Comparison of ENCODE assay signal across 26 mouse cellular contexts in the genomic region with DNA sequence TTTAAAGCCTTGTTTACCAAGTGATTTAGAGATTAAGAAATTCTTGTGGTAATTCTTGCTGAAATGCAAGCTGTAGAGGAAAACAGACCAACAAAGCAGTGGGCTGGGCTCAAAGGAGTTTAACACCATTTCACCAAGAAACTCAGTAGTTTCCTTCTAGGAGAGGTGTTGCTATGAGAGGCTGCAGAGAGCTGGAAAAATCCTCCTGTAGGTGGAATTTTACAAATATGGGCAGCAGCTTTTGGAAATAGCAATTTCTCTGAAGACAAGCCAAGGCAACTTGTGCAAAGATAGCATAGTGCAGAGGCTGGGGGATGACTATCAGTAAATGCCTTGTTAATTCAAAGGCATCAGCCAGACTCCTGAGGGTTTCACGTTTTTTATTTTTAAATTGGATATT.
"Had no signal": no experiment of that assay in that cellular context is flagged by ENCODE, and none has a peak within 500 bp of the region (broad histone marks: within the 10 kb centered on the region; RNA-seq: fewer than 3 reads in every experiment).

No protein-coding gene starts in this region.

- H3K27me3 ChIP-seq: intestine, embryonic 15.5 days had no signal

- H3K9ac ChIP-seq: heart, embryonic 12.5 days; hindbrain, embryonic 13.5 days; intestine, embryonic 15.5 days; limb, embryonic 12.5 days; liver, embryonic 13.5 days; liver, embryonic 15.5 days had no signal

- DNase-seq: gastrocnemius, adult 2 months; gastrocnemius, postnatal 10 days; gastrocnemius, postnatal 25 days; heart, adult 2 months; heart, postnatal 10 days; heart, postnatal 4 days; kidney, adult 18-20 months; kidney, adult 8-10 months; kidney, postnatal 10 days; kidney, postnatal 25 days; kidney, postnatal 4 days; liver; liver, embryonic 13.5 days had no signal

- H3K27ac ChIP-seq: gastrocnemius, adult 2 months; heart, adult 2 months; hindbrain, embryonic 10.5 days; hindbrain, embryonic 13.5 days; intestine, embryonic 15.5 days; layer of hippocampus, adult 2 months; left cerebral cortex, adult 2 months; limb, embryonic 10.5 days; limb, embryonic 12.5 days; liver, embryonic 13.5 days; liver, embryonic 15.5 days had no signal

- H3K4me2 ChIP-seq: heart, embryonic 12.5 days; hindbrain, embryonic 13.5 days; intestine, embryonic 15.5 days; limb, embryonic 12.5 days; liver, embryonic 11.5 days; liver, embryonic 13.5 days; liver, embryonic 15.5 days had no signal

- ATAC-seq: hindbrain, embryonic 16.5 days; inflammation-experienced regulatory T-cells, adult 6 months; intestine, embryonic 15.5 days; intestine, postnatal 0 days had no signal

- H3K4me3 ChIP-seq: gastrocnemius, adult 2 months; heart, adult 2 months; heart, embryonic 12.5 days; hindbrain, embryonic 10.5 days; hindbrain, embryonic 13.5 days; intestine, embryonic 15.5 days; layer of hippocampus, adult 2 months; left cerebral cortex, adult 2 months; limb, embryonic 10.5 days; limb, embryonic 12.5 days; liver, embryonic 13.5 days; liver, embryonic 15.5 days had no signal

- H3K36me3 ChIP-seq: heart, embryonic 12.5 days; hindbrain, embryonic 10.5 days; hindbrain, embryonic 13.5 days; intestine, embryonic 15.5 days; limb, embryonic 10.5 days; limb, embryonic 12.5 days; liver, embryonic 13.5 days; liver, embryonic 15.5 days had no signal

- H3K9me3 ChIP-seq: heart, embryonic 12.5 days; hindbrain, embryonic 10.5 days; hindbrain, embryonic 13.5 days; intestine, embryonic 15.5 days; limb, embryonic 10.5 days; limb, embryonic 12.5 days; liver, embryonic 13.5 days; liver, embryonic 15.5 days had no signal
